Mouse (Mus musculus): ENCODE measurements at regions not wholly inside any gene's neighbourhood (a gene's known extent, or its start where the extent isn't known, plus 50 kb on each side); places are given as distances from the start of the nearest gene placed in this dataset.

DNA sequence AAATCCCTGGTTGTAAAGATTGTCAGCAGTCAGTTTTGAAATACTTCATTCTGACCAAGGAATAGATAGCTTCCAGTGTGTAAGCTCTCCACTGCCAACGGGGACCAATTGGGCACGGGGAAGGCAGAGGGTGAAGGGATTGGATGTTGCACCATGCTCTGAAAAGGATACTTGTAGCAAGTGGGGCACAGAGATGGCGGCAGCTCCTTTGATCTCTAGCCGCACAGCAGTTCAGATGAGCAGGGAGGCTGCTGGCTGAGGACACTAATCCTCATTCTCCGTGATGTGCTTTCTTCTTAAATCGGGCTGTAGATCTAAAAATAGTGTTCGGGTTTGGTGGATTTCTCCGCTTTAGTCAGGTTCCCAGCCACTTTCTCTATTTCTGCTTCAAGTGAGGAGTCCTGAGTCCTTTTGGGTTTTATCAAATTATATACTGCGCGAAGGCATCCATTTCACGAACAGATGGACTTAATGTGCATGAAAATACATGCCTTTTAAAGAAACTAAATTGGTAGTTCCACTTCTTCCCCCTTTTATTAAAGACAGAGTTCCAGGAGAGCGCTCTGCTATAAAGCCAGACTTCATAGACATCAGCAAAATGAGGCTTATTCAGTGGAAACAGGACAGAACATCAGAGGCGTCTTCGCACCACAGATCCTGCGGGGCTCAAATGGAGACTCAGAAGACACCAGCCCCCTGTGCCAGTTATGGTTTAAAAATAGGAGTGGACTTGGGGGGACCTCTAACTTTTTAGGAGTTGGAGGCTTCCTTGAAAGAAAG is 225.1 kb upstream of the Klf4 start:
- DNase-seq (ENCODE audit: low spot score in 2 of 2), result no peak

DNA sequence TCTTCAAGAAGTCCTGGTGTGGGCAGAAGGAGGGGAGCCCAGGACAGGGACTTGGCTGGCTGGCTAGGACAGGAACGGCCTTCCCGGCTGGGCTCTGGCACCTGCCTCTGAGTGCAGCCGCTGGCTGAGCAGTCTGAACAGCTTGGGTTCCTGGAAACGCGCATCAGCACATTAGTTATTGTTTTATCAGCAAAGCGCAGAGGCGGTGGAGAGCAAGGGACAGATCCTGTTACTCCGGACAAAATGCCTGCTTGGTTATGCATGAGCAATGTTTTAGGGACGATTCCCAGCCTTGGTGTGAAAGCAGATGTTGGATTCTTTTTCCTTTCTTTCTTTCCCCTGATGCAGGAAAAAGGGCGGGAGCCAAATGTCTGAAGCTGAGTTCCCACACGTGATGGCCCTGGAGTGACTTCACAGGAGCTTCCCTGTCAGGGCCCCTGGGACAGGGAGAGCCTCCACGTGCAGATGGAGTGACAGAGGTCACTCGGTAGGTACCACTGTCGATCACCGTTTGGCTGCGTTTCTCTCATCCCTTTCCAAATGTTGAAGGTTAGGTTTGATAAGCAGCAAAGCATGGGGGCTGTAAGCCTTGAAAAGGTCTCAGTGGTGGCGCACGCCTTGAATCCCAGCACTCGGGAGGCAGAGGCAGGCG is 217.8 kb upstream of the Klf4 start:
- DNase-seq (ENCODE audit: low spot score in 2 of 2), result peak; percentile 7 to 50

DNA sequence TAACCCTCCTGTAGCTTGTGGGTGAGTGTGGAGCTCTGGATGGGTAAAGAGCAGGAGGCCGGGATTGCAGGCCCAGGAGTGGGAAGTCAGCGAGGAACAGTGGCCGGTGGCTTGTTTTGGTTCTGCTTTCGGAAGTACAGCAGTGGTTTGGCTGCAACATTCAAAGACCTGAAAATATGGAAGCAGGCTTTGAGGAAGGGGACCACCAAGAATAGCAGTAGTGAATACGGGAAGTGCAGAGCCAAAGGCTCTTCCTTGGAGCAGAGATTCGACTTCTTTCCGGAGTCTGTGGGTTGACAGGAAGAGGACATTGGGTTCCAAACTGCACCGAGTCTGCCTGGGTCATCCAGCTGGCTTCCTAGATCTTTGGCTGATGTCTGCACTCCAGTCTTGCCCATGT is 209.1 kb upstream of the Klf4 start:
- DNase-seq (ENCODE audit: low spot score in 2 of 2), result peak in 1 of 2 experiments; percentile 8

DNA sequence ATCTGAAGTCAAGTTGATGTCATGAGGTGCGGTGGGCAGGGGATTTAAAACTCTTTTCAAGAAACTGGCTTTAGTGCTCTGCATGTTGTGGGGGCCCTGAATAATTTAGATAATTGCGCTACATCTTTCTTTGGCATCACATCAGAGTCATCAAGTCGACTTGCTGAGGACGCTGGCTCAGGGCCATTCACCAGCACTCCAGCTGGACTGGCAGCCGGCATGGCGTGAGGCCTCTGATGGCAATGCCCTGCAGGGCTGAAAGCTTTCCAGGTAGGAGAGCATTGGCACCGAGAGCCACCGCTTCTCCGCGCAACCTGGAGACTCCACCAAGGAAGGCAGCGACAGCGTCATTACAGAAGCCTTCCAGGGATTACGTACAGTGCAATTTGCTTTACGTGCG is 207.8 kb upstream of the Klf4 start:
- no peak for DNase-seq (ENCODE audit: low spot score in 2 of 2)

GRCm38 (mm10) chr4:55738714-55739113 is 206.4 kb upstream of the Klf4 start:
- no peak for DNase-seq (ENCODE audit: low spot score in 2 of 2)

- DNase-seq (ENCODE audit: low spot score in 2 of 2), result no peak
These were observed 203.2 kb upstream of the Klf4 start for GRCm38 (mm10) chr4:55735453-55735852.

DNA sequence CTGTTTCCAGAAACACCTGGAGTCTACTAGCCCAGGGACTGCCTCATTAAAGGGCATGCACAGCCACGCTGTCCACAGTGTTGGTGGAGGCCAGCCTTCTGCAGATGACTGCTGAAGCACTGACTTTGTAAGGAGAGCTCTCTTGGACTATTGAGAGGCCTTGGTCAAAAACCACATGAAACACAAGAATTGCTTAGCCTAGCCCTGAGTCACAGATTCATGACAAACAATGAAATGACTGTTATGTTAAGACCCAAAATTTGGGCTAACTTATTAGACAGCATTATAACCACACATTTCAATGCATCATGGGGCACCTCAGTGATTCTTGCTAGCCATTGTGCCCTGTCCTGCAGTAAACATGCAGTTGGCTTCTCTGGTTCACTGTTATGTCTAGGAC is 202.1 kb upstream of the Klf4 start:
- DNase-seq (ENCODE audit: low spot score in 2 of 2), result no peak

DNA sequence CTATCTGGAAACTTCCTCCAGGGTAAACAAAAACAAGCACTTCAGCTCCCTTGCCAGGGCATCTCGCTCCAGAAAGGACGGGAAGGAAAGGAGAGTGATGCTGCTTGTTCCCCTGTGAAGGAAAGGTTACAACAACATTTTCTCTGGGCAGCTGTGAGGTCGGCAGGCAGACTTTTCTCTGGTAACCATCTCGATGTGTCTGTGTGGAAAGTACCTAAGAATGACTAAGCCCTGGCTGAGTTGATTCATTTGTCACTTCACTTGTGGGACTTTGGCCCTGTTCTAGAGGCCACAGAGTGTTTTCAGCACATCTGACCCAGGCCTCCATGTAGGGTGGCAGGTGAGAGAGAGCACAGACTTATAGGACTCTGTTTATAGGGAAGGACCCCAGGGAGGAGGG is 201.0 kb upstream of the Klf4 start:
- DNase-seq (ENCODE audit: low spot score in 2 of 2), result no peak

GRCm38 (mm10) chr4:55732006-55732405 is 199.7 kb upstream of the Klf4 start:
- peak in 1 of 2 experiments; percentile 66 for DNase-seq (ENCODE audit: low spot score in 2 of 2)

GRCm38 (mm10) chr4:55730266-55730665 is 198.0 kb upstream of the Klf4 start:
- DNase-seq (ENCODE audit: low spot score in 2 of 2), result no peak

- DNase-seq (ENCODE audit: low spot score in 2 of 2), result no peak
These were observed 194.9 kb upstream of the Klf4 start for GRCm38 (mm10) chr4:55727178-55727577.

DNA sequence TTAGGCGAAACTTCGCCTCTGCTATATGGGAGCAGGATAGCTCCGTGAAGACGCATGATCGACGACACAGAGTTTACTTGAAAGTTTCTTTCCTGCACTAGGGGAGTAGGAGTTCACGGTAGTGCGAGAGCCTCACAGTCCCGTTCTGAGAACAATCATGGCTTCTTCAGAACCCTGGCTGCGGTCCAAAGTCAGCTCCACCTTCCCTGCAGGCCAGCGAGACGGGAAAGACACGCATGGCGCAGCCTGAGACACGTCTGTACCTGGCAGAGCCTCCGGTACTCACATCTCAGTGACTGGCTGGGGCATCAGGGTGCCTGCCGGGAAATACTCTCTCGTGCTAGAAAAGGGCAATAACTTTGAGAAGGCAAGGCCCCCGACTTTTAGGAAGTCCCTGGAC is 193.8 kb upstream of the Klf4 start:
- no peak for DNase-seq (ENCODE audit: low spot score in 2 of 2)

- no peak for DNase-seq (ENCODE audit: low spot score in 2 of 2)
These were observed 192.0 kb upstream of the Klf4 start for GRCm38 (mm10) chr4:55724286-55724685.

DNA sequence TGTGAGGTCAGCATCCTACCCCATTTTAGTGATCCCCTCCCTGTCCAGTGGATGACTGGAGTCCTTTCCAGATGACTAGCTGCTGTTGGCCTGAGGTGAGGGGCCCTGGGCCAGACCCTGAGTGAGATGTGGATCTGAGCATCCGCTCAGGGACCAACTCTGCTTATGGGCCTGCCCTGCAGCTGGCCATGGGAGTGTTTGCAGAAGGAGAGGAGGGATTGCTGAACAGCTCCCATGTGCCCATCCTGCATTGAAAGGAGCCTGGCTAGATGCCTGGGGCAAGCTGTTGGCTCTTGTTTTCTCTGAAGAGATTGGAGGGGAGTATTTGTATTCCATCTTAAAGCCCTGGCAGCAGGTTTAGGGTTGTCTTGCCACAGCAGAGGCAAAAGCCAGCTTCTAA is 190.9 kb upstream of the Klf4 start:
- DNase-seq (ENCODE audit: low spot score in 2 of 2), result peak in 1 of 2 experiments; percentile 34

DNA sequence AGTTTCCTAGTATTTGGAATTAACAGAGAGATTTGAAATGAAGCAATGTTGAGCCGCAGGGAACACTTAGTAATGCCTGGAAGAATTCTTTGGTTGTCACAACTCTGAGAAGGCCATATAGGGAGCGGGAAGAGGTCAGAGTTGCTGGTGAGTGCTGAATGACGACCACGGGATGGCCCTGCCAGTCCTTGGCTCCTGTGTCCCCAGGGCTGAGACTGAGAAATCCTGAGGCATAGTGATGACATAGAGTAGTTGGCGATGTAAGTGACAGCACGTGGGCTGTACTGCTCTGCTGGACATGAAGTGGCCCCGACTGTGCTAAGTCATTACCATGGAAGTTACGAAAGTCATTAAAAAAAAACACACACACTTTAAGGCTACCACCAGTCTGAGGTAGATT is 190.1 kb upstream of the Klf4 start:
- DNase-seq (ENCODE audit: low spot score in 2 of 2), result peak in 1 of 2 experiments; percentile 14

GRCm38 (mm10) chr4:55721834-55722233 is 189.6 kb upstream of the Klf4 start:
- DNase-seq (ENCODE audit: low spot score in 2 of 2), result peak in 1 of 2 experiments; percentile 36

DNA sequence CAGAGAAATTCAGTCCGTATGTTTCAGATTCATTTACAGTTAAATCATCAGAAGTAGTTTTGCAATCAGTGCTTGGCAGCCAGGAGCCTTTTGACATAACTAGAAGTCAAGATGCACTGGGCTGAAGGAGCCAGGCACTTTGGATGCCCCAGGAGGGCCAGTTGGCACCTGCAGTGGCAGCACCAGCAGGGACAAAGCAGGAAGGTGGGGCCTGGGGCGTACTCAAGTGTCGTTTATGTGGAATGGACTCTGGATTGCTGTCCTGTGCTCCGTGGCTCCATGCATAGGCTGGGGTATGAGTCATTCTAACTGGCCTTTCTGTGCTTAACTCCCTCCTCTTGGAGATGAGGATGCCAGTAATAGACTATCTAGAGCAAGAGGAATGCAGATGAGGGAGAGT is 186.2 kb upstream of the Klf4 start:
- peak; percentile 24 to 64 for DNase-seq (ENCODE audit: low spot score in 2 of 2)

DNA sequence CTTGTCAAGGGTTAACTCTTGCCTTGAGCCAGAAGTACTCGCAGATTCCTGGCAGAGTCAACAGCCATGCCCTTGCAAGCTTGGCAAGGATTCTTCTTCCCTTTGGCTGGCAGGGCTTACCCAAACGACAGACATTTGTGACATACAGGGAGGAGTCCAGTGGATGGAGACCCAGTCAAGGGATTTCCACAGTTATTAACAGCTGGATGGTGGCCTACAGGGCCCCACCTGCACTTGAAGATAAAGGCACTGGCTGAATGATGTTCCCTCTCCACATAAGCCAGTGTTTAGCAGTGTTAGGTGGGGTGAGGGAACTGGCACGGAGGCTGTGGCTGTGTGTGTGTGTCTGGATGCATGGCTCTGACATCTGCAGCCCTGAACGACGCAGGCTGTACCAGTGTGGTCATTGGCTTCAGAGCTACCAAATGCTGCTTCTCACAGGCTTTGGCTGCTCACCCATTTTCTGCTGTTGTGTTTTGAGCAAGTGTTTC is 183.9 kb upstream of the Klf4 start:
- peak in 1 of 2 experiments; percentile 47 for DNase-seq (ENCODE audit: low spot score in 2 of 2)

- DNase-seq (ENCODE audit: low spot score in 2 of 2), result no peak
These were observed 179.5 kb upstream of the Klf4 start for GRCm38 (mm10) chr4:55711500-55712341.

GRCm38 (mm10) chr4:55710476-55710875 is 178.2 kb upstream of the Klf4 start:
- no peak for DNase-seq (ENCODE audit: low spot score in 2 of 2)

DNA sequence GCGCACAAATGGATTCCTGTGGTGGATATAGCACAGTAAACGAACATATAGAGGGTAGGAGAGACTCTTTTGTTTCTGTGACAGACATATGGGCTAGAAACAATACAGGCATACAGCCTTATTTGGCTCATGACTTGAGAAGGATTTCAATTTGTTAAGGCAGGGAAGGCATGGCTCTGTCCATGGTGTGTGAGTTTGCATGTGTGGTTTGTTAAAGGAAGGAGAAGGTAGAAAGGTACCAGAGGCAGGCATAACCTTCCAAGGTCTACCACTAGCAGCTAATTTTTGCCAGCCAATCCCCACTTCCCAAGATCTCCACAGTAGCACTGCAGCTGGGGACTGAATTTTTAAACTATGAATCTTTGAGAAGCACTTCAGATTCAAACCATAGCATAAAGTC is 176.5 kb upstream of the Klf4 start:
- DNase-seq (ENCODE audit: low spot score in 2 of 2), result no peak

DNA sequence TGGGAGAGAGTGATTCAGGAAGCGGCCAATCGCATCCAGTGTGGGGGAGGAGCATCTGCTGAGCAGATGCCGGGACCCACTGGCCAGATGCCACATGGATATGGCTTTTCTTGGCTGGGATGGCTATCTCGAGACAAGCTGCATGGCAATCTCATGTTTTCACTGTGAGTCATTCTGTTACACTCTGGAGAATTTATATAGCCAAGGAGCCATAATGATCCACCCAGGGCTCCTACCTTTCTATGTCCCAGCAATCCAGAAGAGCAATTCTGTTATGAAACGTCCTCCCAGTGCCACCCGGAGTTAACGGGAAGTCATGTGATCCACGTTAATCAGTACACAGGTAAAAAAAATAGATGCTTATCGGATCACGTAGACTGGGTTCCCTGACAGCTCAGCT is 175.7 kb upstream of the Klf4 start:
- no peak for DNase-seq (ENCODE audit: low spot score in 2 of 2)
